Mouse (Mus musculus): ENCODE measurements around the gene Pakap. TPM values are rescaled to one million over a fixed set of nuclear protein-coding genes. Genes with fewer than 3 reads are reported as not detected.

Pakap gene
- polyA plus RNA-seq, 1 experiment from 2014 or later = 24.7 TPM

DNA sequence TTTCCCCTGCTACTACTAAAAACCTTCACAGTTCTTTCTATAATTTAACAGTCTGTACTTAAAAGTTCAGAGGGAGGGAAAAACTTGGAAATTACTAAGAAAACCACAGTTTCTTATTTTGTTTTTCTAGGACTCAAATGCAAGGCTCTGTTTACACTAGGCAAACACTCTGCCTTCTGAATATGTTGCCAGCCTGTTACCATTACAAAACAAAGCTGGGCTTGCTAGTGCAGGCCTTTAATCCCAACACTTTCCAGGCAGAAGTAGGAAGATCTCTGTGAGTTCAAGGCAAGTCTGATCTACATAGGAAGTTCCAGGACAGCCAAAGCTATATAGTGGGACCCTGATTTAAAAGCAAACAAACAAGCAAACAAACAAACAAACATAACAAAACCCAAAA lies 207.6 kb downstream of the Pakap start:
- H3K4me2 ChIP-seq = no peak overlapping the region
- no peaks in the 10 kb centered on the region for H3K27me3 ChIP-seq (replicated peaks)
- no peaks in the 10 kb centered on the region for H3K36me3 ChIP-seq
- no peak overlapping the region for H3K27ac ChIP-seq
- no peaks in the 10 kb centered on the region for H3K4me1 ChIP-seq
- H3K9me3 ChIP-seq = no peaks in the 10 kb centered on the region
- no peak overlapping the region for H3K4me3 ChIP-seq (replicated peaks)
- no peak for ATAC-seq (ENCODE audit: insufficient read depth, low FRiP score, low read depth)
- no peak overlapping the region for H3K9ac ChIP-seq

DNA sequence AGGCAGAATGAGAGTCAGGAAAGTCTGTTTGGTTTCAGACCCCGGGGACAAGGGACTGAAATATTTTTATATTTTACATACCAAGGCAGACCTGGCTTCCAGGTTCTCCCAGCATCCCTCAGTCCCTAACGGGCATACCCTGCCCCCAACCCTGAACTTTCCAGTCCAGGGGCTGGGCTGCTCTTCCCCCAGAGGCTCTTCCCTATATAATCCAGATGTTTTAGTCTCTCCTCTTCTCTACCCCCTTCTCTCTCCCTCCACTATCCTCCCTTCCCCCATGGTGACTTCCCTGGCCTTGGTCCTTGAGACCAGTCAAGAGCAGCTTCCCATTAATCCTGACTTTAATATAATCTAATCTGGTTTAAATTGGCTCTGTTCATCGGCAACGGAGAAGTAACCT lies 212.4 kb downstream of the Pakap start:
- Histone ChIP-seq H3K27me3 (replicated peaks) (0 out of 2 replicates have a peak, but pooled peaks cover 7% of the 10 kb centered on the region), H3K4me1 (peaks cover 16% of the 10 kb centered on the region), H3K4me3 (replicated peaks) (no peak overlapping the region), H3K4me2 (no peak overlapping the region), H3K36me3 (no peaks in the 10 kb centered on the region), H3K9ac (no peak overlapping the region), H3K27ac (no peak overlapping the region), H3K9me3 (no peaks in the 10 kb centered on the region)
- ATAC-seq (ENCODE audit: insufficient read depth, low FRiP score, low read depth) = no peak
- WGBS = 35% methylated on average over 4 of the region's 4 CpGs

DNA sequence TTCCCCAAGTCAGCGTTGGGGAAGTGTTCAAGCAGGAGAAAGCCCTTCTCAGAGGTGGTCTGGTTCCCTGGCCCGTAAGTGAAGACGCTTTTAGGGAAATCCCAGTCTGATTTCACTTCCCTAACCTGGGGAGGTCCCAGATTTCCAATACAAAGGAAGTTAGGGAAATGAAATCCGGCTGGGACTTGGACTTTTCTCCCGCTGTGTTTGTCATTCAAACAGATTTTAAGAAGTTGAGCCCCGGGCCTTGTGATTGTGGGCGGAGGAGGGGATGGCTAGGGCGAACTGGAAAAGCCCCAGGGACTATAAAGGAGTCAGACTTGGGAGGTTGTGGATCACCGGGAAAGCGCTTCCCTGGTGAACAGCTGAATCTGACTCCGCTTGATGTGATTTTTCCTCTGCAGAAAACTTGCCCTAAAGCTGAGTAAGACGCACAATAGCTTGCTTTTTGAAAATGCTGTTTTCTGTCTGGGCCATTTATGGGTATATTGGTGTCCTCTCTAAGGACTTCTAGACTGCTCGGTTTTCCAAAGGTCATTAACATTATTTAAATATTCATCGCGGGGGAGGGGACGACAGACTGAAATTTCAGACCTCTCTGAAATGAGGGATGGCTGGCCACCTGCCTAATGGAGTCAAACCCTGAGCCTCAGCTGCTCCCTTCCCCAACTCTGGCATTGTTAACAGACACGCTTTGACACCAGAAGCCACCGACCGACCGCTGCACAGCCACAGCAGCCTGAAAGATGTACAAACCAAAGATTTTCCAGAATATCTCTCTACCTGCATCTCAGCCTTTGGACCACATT lies 213.1 kb downstream of the Pakap start:
- no peaks in the 10 kb centered on the region for H3K9me3 ChIP-seq
- no peak overlapping the region for H3K4me3 ChIP-seq (replicated peaks)
- no peak for ATAC-seq (ENCODE audit: insufficient read depth, low FRiP score, low read depth)
- H3K36me3 ChIP-seq = no peaks in the 10 kb centered on the region
- H3K9ac ChIP-seq = no peak overlapping the region
- peaks cover 16% of the 10 kb centered on the region for H3K4me1 ChIP-seq
- no peak overlapping the region for H3K27ac ChIP-seq
- 15% methylated on average over 20 of the region's 20 CpGs for WGBS
- H3K4me2 ChIP-seq = peak overlapping the region; percentile 10; the same call in 1 of the 2 replicates
- H3K27me3 ChIP-seq (replicated peaks) = 0 out of 2 replicates have a peak, but pooled peaks cover 7% of the 10 kb centered on the region

DNA sequence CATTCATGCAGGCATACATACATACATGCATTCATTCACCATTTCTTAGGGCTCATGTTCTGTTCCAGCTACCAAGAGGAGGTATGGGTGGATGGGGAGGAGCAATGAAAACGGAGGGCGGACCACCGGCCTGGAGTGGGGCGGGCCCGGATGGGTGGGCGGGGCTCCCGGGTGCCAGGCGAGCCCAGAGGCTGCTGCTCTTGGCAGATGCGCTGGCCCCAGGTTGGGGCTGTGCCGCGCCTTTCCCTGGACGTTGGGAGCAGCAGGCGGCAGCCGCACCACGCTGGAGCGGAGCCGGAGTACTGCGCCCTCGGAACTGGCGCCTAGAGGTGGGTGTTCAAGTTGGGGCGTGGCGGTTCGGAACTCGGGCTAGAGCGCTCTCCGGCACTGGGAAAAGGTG lies 214.0 kb downstream of the Pakap start:
- ATAC-seq (ENCODE audit: insufficient read depth, low FRiP score, low read depth) = peak; percentile 80
- Histone ChIP-seq H3K36me3 (no peaks in the 10 kb centered on the region), H3K4me3 (replicated peaks) (peak overlapping the region; percentile 41), H3K27me3 (replicated peaks) (0 out of 2 replicates have a peak, but pooled peaks cover 7% of the 10 kb centered on the region), H3K27ac (no peak overlapping the region), H3K9me3 (no peaks in the 10 kb centered on the region), H3K4me2 (peak overlapping the region; percentile 68), H3K9ac (no peak overlapping the region), H3K4me1 (peaks cover 16% of the 10 kb centered on the region)
- WGBS = under 1% methylated on average over 26 of the region's 26 CpGs

DNA sequence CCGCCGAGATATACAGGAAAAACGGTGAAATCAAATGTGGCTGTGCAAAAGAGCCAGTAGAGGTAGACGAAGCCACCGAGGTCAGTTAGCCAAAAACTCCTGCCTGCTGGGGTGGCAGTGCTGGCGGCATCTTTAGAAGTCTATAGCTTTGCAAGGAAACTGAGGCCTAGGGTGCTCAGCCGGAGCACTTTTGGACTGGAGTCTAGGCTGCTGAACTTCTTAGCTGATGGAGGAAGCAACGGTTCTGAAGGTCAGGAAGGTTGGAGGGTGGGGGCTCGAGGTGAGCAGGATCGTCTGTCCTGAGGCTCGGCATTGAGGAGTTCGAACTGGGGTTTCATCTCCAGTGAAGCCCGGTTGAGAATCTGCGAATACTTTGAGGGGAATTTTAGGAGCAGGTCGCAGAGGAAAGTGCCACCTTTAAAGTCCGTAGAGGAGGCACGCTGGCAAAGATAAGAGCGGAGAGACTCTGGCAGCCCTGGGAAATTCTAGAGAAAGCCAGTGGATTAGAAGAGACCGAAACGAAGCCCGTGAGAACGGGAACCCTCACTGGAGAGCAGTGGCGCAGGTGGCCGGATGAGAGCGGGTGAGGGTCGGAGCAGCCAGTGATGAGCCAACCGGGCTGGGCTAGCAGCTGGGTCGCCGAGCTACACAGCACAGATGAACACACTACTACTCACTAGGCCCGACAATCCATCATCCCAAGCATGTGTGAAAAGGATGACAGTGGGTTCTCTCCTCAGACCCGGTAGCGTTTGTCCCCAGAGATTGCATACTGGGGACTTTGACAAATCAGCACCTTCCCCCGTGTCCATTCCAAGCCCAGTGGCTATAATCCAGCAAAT lies 214.8 kb downstream of the Pakap start:
- no peak overlapping the region for H3K9ac ChIP-seq
- 13% methylated on average over 33 of the region's 33 CpGs for WGBS
- H3K9me3 ChIP-seq = no peaks in the 10 kb centered on the region
- H3K4me2 ChIP-seq = peak overlapping the region; percentile 68
- H3K27ac ChIP-seq = no peak overlapping the region
- H3K27me3 ChIP-seq (replicated peaks) = 0 out of 2 replicates have a peak, but pooled peaks cover 7% of the 10 kb centered on the region
- no peaks in the 10 kb centered on the region for H3K36me3 ChIP-seq
- peaks cover 16% of the 10 kb centered on the region for H3K4me1 ChIP-seq
- no peak for ATAC-seq (ENCODE audit: insufficient read depth, low FRiP score, low read depth)
- H3K4me3 ChIP-seq (replicated peaks) = peak overlapping the region; percentile 41

DNA sequence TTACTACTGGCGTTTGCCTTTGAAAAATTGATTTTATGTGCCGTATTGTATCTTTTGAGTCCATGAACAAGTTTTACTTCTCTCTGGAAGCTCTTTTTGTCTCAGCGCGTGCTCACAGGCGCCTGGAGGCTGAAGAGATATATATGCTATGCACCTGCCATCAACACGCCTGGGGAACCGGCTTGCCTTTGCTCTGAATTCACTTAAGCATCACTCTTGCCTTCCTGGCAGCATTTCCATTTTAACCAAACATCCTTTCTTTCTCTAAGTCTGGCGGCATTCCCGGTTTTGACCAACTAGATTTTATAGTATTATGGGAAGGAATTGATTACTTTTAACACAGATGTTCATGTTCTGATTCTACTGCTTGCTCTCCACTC lies 215.4 kb downstream of the Pakap start:
- Histone ChIP-seq H3K36me3 (no peaks in the 10 kb centered on the region), H3K4me3 (replicated peaks) (peak overlapping the region; percentile 41; the same call in 1 of the 2 replicates), H3K27ac (no peak overlapping the region), H3K4me2 (peak overlapping the region; percentile 68), H3K4me1 (peaks cover 16% of the 10 kb centered on the region), H3K9ac (no peak overlapping the region), H3K27me3 (replicated peaks) (0 out of 2 replicates have a peak, but pooled peaks cover 7% of the 10 kb centered on the region), H3K9me3 (no peaks in the 10 kb centered on the region)
- no peak for ATAC-seq (ENCODE audit: insufficient read depth, low FRiP score, low read depth)
- 34% methylated on average over 9 of the region's 9 CpGs for WGBS

DNA sequence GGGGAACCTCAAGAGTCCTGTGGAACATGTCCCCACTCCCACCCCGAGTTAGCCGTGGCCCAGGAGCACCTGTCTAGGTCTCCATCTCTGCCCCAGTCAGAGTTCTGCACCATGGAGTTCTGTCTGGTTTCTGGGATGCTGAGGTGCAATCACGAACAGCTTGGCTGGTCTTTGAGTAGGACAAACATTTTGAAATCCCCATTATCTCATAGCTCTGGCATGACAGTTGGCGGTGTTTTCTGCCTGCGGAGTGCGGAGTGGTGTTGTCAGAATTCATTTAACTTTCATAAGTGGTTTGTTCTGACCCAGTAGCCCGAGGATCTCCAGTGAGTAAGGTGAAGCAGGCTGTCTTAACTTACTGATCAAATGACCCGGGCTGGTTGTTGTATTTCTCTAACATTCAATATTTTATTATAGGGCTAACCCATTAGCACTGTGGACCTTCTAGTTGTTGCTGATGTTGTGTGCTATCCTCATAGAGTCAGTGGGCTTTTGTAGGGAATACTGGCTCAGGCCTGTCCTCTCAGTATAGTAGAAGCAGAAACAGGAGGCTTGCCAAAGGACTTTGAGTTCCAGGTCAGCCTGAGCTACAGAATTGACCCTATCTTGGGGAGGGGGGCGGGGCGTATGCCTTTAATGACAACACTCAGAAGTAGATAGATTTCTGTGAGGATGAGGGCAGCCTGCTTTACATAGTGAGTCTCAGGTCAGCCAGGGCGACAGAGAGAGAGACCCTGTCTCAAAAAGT lies 216.0 kb downstream of the Pakap start:
- WGBS = 68% methylated on average over 11 of the region's 11 CpGs
- Histone ChIP-seq H3K36me3 (no peaks in the 10 kb centered on the region), H3K4me3 (replicated peaks) (no peak overlapping the region), H3K4me2 (no peak overlapping the region), H3K4me1 (peaks cover 16% of the 10 kb centered on the region), H3K9ac (no peak overlapping the region), H3K27ac (no peak overlapping the region), H3K9me3 (no peaks in the 10 kb centered on the region), H3K27me3 (replicated peaks) (0 out of 2 replicates have a peak, but pooled peaks cover 7% of the 10 kb centered on the region)
- no peak for ATAC-seq (ENCODE audit: insufficient read depth, low FRiP score, low read depth)

DNA sequence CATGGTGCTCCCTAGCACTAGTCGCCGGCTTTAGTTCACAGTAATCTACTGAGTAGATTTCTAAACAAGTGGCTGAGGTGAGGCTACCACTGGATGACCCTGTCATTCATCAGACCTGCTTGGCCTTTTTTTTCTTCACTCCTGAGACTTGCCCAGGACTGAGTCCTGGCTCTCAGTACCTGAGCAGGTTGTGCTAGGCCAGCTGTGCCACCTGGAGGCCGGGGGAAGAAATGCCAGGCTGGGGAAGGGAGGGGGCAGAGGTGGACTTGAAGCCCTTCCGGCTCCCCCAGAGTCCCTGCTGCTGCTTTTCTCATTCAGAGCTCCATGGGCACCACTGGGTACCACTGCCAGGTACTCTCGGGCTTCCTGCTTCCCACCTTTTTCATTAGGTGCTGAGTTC lies 220.7 kb downstream of the Pakap start:
- no peak for ATAC-seq (ENCODE audit: insufficient read depth, low FRiP score, low read depth)
- Histone ChIP-seq H3K9ac (no peak overlapping the region), H3K36me3 (no peaks in the 10 kb centered on the region), H3K9me3 (no peaks in the 10 kb centered on the region), H3K4me3 (replicated peaks) (no peak overlapping the region), H3K4me2 (no peak overlapping the region), H3K27ac (no peak overlapping the region), H3K4me1 (0 out of 2 replicates have a peak, but pooled peaks cover 3% of the 10 kb centered on the region), H3K27me3 (replicated peaks) (no peaks in the 10 kb centered on the region)
- 46% methylated on average over 5 of the region's 5 CpGs for WGBS

DNA sequence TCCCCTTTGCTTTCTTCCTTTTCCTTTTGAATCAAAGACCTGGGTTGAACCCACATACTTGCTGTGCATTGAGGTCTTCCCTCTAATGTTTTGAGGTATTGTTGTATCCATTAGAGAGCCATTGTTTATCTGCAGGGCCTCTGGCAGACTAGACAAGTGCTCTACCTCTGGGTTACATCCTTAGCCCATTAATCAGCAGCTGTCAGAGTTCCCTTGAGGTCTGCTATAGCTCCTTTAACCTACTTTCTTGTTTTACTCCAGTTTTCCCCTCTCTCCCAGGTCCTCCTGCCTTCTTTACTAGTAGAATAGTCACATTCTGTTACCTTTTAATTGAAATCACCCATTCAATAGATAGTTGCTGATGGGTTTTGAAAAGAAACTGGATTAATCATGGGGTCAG lies 221.1 kb downstream of the Pakap start:
- H3K27ac ChIP-seq = no peak overlapping the region
- ATAC-seq (ENCODE audit: insufficient read depth, low FRiP score, low read depth) = no peak
- H3K9ac ChIP-seq = no peak overlapping the region
- H3K4me1 ChIP-seq = no peaks in the 10 kb centered on the region
- H3K4me2 ChIP-seq = no peak overlapping the region
- H3K36me3 ChIP-seq = no peaks in the 10 kb centered on the region
- H3K27me3 ChIP-seq (replicated peaks) = no peaks in the 10 kb centered on the region
- H3K9me3 ChIP-seq = no peaks in the 10 kb centered on the region
- H3K4me3 ChIP-seq (replicated peaks) = no peak overlapping the region

DNA sequence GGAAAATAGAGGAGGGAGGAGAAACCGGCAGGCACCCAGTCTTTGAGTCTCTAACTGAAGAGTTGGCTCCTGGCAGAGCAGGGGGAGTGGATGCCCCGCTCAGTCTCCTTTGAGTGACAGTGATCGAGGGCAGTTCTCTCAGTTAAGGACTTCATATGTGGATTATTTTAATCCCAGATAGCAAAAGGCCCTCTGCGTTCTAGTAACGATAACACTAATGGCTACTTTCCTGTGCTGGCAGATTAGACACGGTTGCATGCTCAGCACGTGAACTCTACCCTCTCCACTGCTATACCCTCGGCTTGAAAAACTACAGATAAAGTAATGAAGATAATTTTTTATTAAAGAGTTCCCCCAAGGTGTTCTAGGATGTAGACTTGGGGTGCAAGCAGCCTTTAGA lies 226.0 kb downstream of the Pakap start:
- WGBS = 47% methylated on average over 8 of the region's 8 CpGs
- Histone ChIP-seq H3K4me3 (replicated peaks) (no peak overlapping the region), H3K4me2 (no peak overlapping the region), H3K36me3 (no peaks in the 10 kb centered on the region), H3K9me3 (no peaks in the 10 kb centered on the region), H3K27ac (no peak overlapping the region), H3K9ac (no peak overlapping the region), H3K27me3 (replicated peaks) (no peaks in the 10 kb centered on the region), H3K4me1 (peaks cover 5% of the 10 kb centered on the region; the same call in 1 of the 2 replicates)
- ATAC-seq (ENCODE audit: insufficient read depth, low FRiP score, low read depth) = peak; percentile 18; the same call in 1 of the 2 replicates

DNA sequence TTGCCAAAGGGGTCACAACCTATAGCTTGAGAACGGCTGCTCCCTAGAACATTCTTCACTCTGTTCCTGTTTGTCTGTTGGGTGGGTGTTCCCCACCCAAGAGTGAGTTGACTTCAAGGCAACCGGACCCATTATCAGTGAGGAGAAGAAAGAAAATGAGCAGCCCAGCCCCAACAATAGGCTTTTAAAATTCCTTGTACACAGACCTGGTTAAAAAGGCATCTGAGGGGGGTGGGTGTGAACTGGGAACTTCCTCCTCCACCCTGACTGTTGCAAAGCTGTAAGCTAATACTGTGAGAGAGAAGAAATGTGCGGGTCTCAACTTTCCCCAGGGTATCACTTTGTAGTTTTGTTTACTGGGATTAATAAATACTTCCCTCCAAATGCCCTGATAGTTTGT lies 226.6 kb downstream of the Pakap start:
- Histone ChIP-seq H3K4me2 (no peak overlapping the region), H3K9me3 (no peaks in the 10 kb centered on the region), H3K36me3 (no peaks in the 10 kb centered on the region), H3K9ac (no peak overlapping the region), H3K27me3 (replicated peaks) (no peaks in the 10 kb centered on the region), H3K27ac (no peak overlapping the region), H3K4me3 (replicated peaks) (no peak overlapping the region), H3K4me1 (peaks cover 5% of the 10 kb centered on the region; the same call in 1 of the 2 replicates)
- WGBS = 8% methylated on average over 3 of the region's 3 CpGs
- 0 out of 2 replicates have a peak, but pooled peaks have one; percentile 39 for ATAC-seq (ENCODE audit: insufficient read depth, low FRiP score, low read depth)
